Mouse (Mus musculus) liver, adult (tissue): ENCODE results near the gene Eif4g2.

Experiments used
- GATA4 ChIP-seq: IDR thresholded peaks from 2 replicates; pipeline ENCODE4 v1.6.1; 2014; ENCODE audit warnings: mild to moderate bottlenecking, low read length; ENCODE audit not compliant: insufficient replicate concordance

The Eif4g2 gene

GRCm38 (mm10) chr7:111082822-111083732 lies at the start of gene Eif4g2:
Gene Eif4g2, minus strand, starts transcription at chr7:111083030.
- TF ChIP-seq GATA4 = peak; percentile 42; the same call in 1 of the 2 replicates

GRCm38 (mm10) chr7:111132596-111132995 lies 49.8 kb upstream of the Eif4g2 start:
- TF ChIP-seq GATA4 = no peak

- no peak for TF ChIP-seq GATA4
Observed at GRCm38 (mm10) chr7:111126636-111127395, 44.0 kb upstream of the Eif4g2 start.

- TF ChIP-seq GATA4 = no peak
Observed at GRCm38 (mm10) chr7:111123761-111124546, 41.1 kb upstream of the Eif4g2 start.

- TF ChIP-seq GATA4 = no peak
Observed at GRCm38 (mm10) chr7:111122531-111123130, 39.8 kb upstream of the Eif4g2 start.

GRCm38 (mm10) chr7:111122084-111122530 lies 39.3 kb upstream of the Eif4g2 start:
- no peak; the same call in 1 of the 2 replicates for TF ChIP-seq GATA4

- no peak for TF ChIP-seq GATA4
Observed at GRCm38 (mm10) chr7:111121522-111121921, 38.7 kb upstream of the Eif4g2 start.

- TF ChIP-seq GATA4 = no peak
Observed at GRCm38 (mm10) chr7:111109561-111109960, 26.7 kb upstream of the Eif4g2 start.

GRCm38 (mm10) chr7:111109161-111109560 lies 26.3 kb upstream of the Eif4g2 start:
- TF ChIP-seq GATA4 = no peak

- TF ChIP-seq GATA4 = no peak
Observed at GRCm38 (mm10) chr7:111098196-111098595, 15.4 kb upstream of the Eif4g2 start.

- no peak for TF ChIP-seq GATA4
Observed at GRCm38 (mm10) chr7:111095169-111095568, 12.3 kb upstream of the Eif4g2 start.

- TF ChIP-seq GATA4 = no peak
Observed at GRCm38 (mm10) chr7:111085153-111085552, 2.3 kb upstream of the Eif4g2 start.

- TF ChIP-seq GATA4 = no peak
Observed at GRCm38 (mm10) chr7:111084443-111084842, 1.6 kb upstream of the Eif4g2 start.

GRCm38 (mm10) chr7:111083733-111084120 lies 897 bp upstream of the Eif4g2 start:
- TF ChIP-seq GATA4 = no peak

GRCm38 (mm10) chr7:111082043-111082821 lies 598 bp downstream of the Eif4g2 start:
- TF ChIP-seq GATA4 = no peak
